Mouse (Mus musculus) spleen, postnatal 36 days (tissue): Measurements from ENCODE around the gene Cadm2.

Experiments
- DNase-seq, 2 experiments: peaks; one replicate each; pipeline ENCODE4 v3.0.0; 2022; ENCODE audit warnings: low spot score in 2 of 2, mixed read lengths in 1 of 2

The Cadm2 gene

GRCm38 (mm10) chr16:67620826-67621505, at the start of gene Cadm2:
TSS of gene Cadm2 (minus strand) at chr16:67620908.
- peak; percentile 33 to 40 for DNase-seq

- no peak for DNase-seq
Measured at GRCm38 (mm10) chr16:67646930-67647329, 26.2 kb upstream of the Cadm2 start.

- no peak for DNase-seq
Measured at GRCm38 (mm10) chr16:67643651-67644050, 22.9 kb upstream of the Cadm2 start.

GRCm38 (mm10) chr16:67619906-67620781, 564 bp downstream of the Cadm2 start:
- DNase-seq = no peak

- DNase-seq = no peak
Measured at GRCm38 (mm10) chr16:67619416-67619815, 1.3 kb downstream of the Cadm2 start.

GRCm38 (mm10) chr16:67618817-67619216, 1.9 kb downstream of the Cadm2 start:
- no peak for DNase-seq

- no peak for DNase-seq
Measured at GRCm38 (mm10) chr16:67617811-67618210, 2.9 kb downstream of the Cadm2 start.

GRCm38 (mm10) chr16:67617256-67617655, 3.5 kb downstream of the Cadm2 start:
- no peak for DNase-seq

- DNase-seq = no peak
Measured at GRCm38 (mm10) chr16:67613876-67614275, 6.8 kb downstream of the Cadm2 start.

GRCm38 (mm10) chr16:67610904-67611681, 9.6 kb downstream of the Cadm2 start:
- DNase-seq = no peak

GRCm38 (mm10) chr16:67609116-67609515, 11.6 kb downstream of the Cadm2 start:
- DNase-seq = no peak

GRCm38 (mm10) chr16:67608499-67608898, 12.2 kb downstream of the Cadm2 start:
- no peak for DNase-seq

- no peak for DNase-seq
Measured at GRCm38 (mm10) chr16:67605661-67606060, 15.0 kb downstream of the Cadm2 start.

GRCm38 (mm10) chr16:67599981-67600380, 20.7 kb downstream of the Cadm2 start:
- no peak for DNase-seq

- no peak for DNase-seq
Measured at GRCm38 (mm10) chr16:67598841-67599240, 21.9 kb downstream of the Cadm2 start.

- DNase-seq = no peak
Measured at GRCm38 (mm10) chr16:67591015-67591414, 29.7 kb downstream of the Cadm2 start.

GRCm38 (mm10) chr16:67578842-67579517, 41.7 kb downstream of the Cadm2 start:
- no peak for DNase-seq

- no peak for DNase-seq
Measured at GRCm38 (mm10) chr16:67575557-67575956, 45.2 kb downstream of the Cadm2 start.

- DNase-seq = no peak
Measured at GRCm38 (mm10) chr16:67526992-67527391, 93.7 kb downstream of the Cadm2 start.

GRCm38 (mm10) chr16:67524878-67525277, 95.8 kb downstream of the Cadm2 start:
- DNase-seq = no peak

- DNase-seq = no peak
Measured at GRCm38 (mm10) chr16:67518311-67518710, 102.4 kb downstream of the Cadm2 start.

- no peak for DNase-seq
Measured at GRCm38 (mm10) chr16:67515549-67515948, 105.2 kb downstream of the Cadm2 start.
